Mouse (Mus musculus): ENCODE measurements around the gene Ndufa8. TPM values are rescaled to one million over a fixed set of nuclear protein-coding genes. Genes with fewer than 3 reads are reported as not detected.

Ndufa8 gene
- total RNA-seq (2012; rRNA removed) (167 and 186 TPM in 2 replicates), polyA plus RNA-seq (2012; ENCODE audit: insufficient read depth in 1 of 2, insufficient read length in 2 of 2, low read depth in 1 of 2, low replicate concordance in 2 of 2, missing spikeins in 1 of 2) (100 to 1,000 TPM in 1 of 2 experiments, not detected in 1; 357 TPM)

GRCm38 (mm10) chr2:36048748-36049566 is at the start of gene Ndufa8, which contains the start of gene Morn5:
Gene Ndufa8 (minus strand): TSS chr2:36049406.
Gene Morn5 (plus strand): TSS chr2:36049458.
- Histone ChIP-seq H3K9ac (ENCODE audit: control insufficient read depth, low read depth, low read length, poor library complexity, severe bottlenecking) (peak within 1 kb of the TSS; percentile 94), H3K27me3 (ENCODE audit: control insufficient read depth in 1 of 2, insufficient read depth in 2 of 2, low read length in 2 of 2) (no peaks in the 10 kb centered on the region), H3K4me1 (ENCODE audit: control insufficient read depth in 1 of 2, insufficient read depth in 2 of 2, low read length in 2 of 2) (peaks cover 2 to 12% of the 10 kb centered on the region in 2 experiments; a peak in 3 of 4 replicates), H3K27ac (ENCODE audit: control insufficient read depth, low read depth, low read length) (peak within 1 kb of the TSS; percentile 34), H3K9me3 (replicated peaks; ENCODE audit: insufficient read depth, low read length) (no peaks in the 10 kb centered on the region), H3K4me3 (ENCODE audit: control insufficient read depth in 1 of 2, insufficient read depth in 1 of 2, low read depth in 2 of 2, low read length in 2 of 2) (peak within 1 kb of the TSS; percentile 83 to 97), H3K79me2 (ENCODE audit: control insufficient read depth, insufficient read depth, low read length, poor library complexity) (peaks cover 30% of the 10 kb centered on the region), H3K36me3 (ENCODE audit: control insufficient read depth in 1 of 2, insufficient read depth in 2 of 2, low read length in 2 of 2) (peaks cover 0 to 11% of the 10 kb centered on the region in 2 experiments; a peak in 3 of 4 replicates)
- DNase-seq (ENCODE audit: low read depth, low spot score): peak; percentile 97
- TF ChIP-seq MYB (IDR thresholded peaks at IDR 0.05; ENCODE audit: low read depth, low read length) (no peak), UBTF (IDR thresholded peaks at IDR 0.05; ENCODE audit: borderline replicate concordance, insufficient read depth, low read depth, low read length) (no peak), USF1 (IDR thresholded peaks at IDR 0.05; ENCODE audit: low read depth, low read length) (no peak), SIN3A (IDR thresholded peaks at IDR 0.05; ENCODE audit: low read length) (peak; percentile 87), ZC3H11A (IDR thresholded peaks at IDR 0.05; ENCODE audit: low read depth, low read length) (no peak), MYC (IDR thresholded peaks at IDR 0.05; ENCODE audit: low read depth, low read length) (peak; percentile 49; the same call in 1 of the 2 replicates), CHD1 (IDR thresholded peaks at IDR 0.05; ENCODE audit: low read depth, low read length) (no peak), BHLHE40 (IDR thresholded peaks at IDR 0.05; ENCODE audit: borderline replicate concordance, low read depth, low read length) (peak; percentile 58; the same call in 1 of the 2 replicates), E2F4 (IDR thresholded peaks at IDR 0.05; ENCODE audit: borderline replicate concordance, low read depth, low read length) (no peak), MEF2A (IDR thresholded peaks at IDR 0.05; ENCODE audit: extremely low read depth, insufficient replicate concordance, low read depth, low read length, poor library complexity, severe bottlenecking) (no peak), POLR2A (IDR thresholded peaks at IDR 0.05; ENCODE audit: control insufficient read depth in 1 of 2, insufficient read depth in 1 of 2, low read depth in 1 of 2, low read length in 2 of 2, poor library complexity in 1 of 2) (peak in 1 of 2 experiments; percentile 94; a peak in 3 of 4 replicates), ETS1 (IDR thresholded peaks at IDR 0.05; ENCODE audit: low read depth, low read length) (no peak), ELF1 (IDR thresholded peaks at IDR 0.05; ENCODE audit: low read depth, low read length) (peak; percentile 96), CHD2 (IDR thresholded peaks at IDR 0.05; ENCODE audit: low read length) (no peak), TBP (IDR thresholded peaks at IDR 0.05; ENCODE audit: low read depth, low read length) (no peak), MAFK (IDR thresholded peaks at IDR 0.05; ENCODE audit: borderline replicate concordance, low read depth, low read length) (no peak), USF2 (IDR thresholded peaks at IDR 0.05; ENCODE audit: borderline replicate concordance in 1 of 2, insufficient read depth in 1 of 2, low read depth in 1 of 2, low read length in 2 of 2) (no peak), ZMIZ1 (IDR thresholded peaks at IDR 0.05; ENCODE audit: low read depth, low read length) (0 out of 2 replicates have a peak, but pooled peaks have one; percentile 47), POLR2AphosphoS2 (IDR thresholded peaks at IDR 0.05; ENCODE audit: low read length) (peak; percentile 62; the same call in 1 of the 2 replicates), HCFC1 (IDR thresholded peaks at IDR 0.05; ENCODE audit: low read depth, low read length) (peak; percentile 73), MXI1 (IDR thresholded peaks at IDR 0.05; ENCODE audit: low read depth, low read length) (peak; percentile 81), SMC3 (IDR thresholded peaks at IDR 0.05; ENCODE audit: low read depth, low read length) (no peak), MAX (IDR thresholded peaks at IDR 0.05; ENCODE audit: low read length) (peak; percentile 23), EP300 (IDR thresholded peaks at IDR 0.05; ENCODE audit: low read depth in 1 of 2, low read length in 2 of 2) (no peak), TCF12 (IDR thresholded peaks at IDR 0.05; ENCODE audit: low read depth, low read length) (no peak; the same call in 1 of the 2 replicates), KAT2A (conservative IDR thresholded peaks at IDR 0.05; ENCODE audit: low read depth, low read length) (no peak; the same call in 1 of the 2 replicates), RCOR1 (IDR thresholded peaks at IDR 0.05; ENCODE audit: low read depth, low read length) (no peak), POLR2AphosphoS5 (IDR thresholded peaks at IDR 0.05; ENCODE audit: borderline replicate concordance, low read depth, low read length) (no peak), JUND (IDR thresholded peaks at IDR 0.05; ENCODE audit: low read depth, low read length) (no peak), GABPA (IDR thresholded peaks at IDR 0.05; ENCODE audit: low read depth, low read length) (no peak), NELFE (IDR thresholded peaks at IDR 0.05; ENCODE audit: low read depth, low read length) (peak; percentile 88), ZKSCAN1 (IDR thresholded peaks at IDR 0.05; ENCODE audit: low read depth, low read length) (no peak), MAZ (IDR thresholded peaks at IDR 0.05; ENCODE audit: low read depth, low read length) (no peak), RAD21 (IDR thresholded peaks at IDR 0.05; ENCODE audit: low read depth, low read length) (no peak), CTCF (IDR thresholded peaks at IDR 0.05 in 2 of 3, conservative IDR thresholded peaks at IDR 0.05 in 1 of 3; ENCODE audit: control insufficient read depth in 1 of 3, insufficient read depth in 1 of 3, low read depth in 2 of 3, low read length in 3 of 3, poor library complexity in 1 of 3, severe bottlenecking in 1 of 3) (no peak)
